Mouse (Mus musculus): ENCODE measurements around the gene Atxn10.

GRCm38 (mm10) chr15:85295544-85295943 is 40.5 kb upstream of the Atxn10 start:
- TF ChIP-seq POLR2A (IDR thresholded peaks at IDR 0.05; ENCODE audit: borderline replicate concordance, extremely low read depth, low read depth, low read length) (no peak), CTCF (IDR thresholded peaks at IDR 0.05; ENCODE audit: insufficient read depth, low read length) (no peak)

Data from lung, adult 2 months (tissue).